Mouse (Mus musculus): ENCODE data around the gene Ppil3.
A peak's percentile ranks its signal among the peaks of the same experiment; 100 is the strongest.

Gene Ppil3

DNA sequence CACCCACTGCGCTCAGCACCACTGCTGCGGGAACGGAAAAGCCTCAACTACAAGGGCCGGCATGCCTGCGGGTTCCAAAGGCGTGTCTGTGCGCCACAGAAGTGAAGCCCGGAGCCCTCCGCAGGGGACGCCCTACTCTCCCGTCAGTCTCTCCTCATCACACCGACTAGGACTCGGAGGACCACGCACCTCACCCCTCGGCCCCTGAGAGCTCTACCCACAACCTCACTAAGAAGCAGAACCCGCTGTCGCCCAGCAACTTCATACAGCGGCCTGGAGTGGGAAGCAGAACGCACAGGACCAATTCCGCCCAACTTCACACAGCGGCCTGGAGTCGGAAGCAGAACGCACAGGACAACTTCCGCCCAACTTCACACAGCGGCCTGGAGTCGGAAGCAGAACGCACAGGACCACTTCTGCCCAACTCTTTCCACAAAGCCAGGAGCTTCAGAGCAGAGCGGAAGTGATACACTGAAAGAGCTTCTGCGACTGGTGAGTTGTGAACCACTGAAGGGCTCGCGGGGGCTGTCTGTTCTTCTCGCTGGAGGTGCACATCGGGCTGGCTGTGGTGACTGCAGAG lies at the start of gene Ppil3, which contains the start of gene Nif3l1:
TSS of gene Ppil3 (minus strand) at position 344 of the 580 bp plus-strand sequence.
TSS of gene Nif3l1 (plus strand) at position 9 of the 580 bp plus-strand sequence.
- peak; percentile 84 to 85 for DNase-seq (ENCODE audit: low spot score in 2 of 2)

DNA sequence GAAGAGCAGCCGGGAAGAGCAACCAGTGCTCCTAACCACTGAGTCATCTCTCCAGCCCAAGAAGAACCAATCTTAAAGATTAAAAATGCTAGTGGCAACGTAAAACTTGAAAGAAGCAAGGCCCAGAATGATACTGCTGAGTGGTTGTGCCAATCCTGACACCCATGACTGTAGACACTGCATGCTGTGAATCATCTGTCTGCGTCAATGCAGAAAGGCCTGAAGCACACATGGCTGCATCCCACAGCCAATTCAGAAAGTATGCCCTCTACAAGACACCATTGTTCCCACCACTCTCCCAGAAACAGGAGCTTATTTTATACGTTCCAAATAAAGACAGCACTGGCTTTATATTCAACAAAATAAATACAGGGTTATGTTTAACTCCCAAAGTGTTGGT lies 37.4 kb upstream of the Ppil3 start:
- DNase-seq (ENCODE audit: low spot score in 2 of 2), result no peak

- no peak for DNase-seq (ENCODE audit: low spot score in 2 of 2)
Measured at GRCm38 (mm10) chr1:58475662-58476061, 30.4 kb upstream of the Ppil3 start.

DNA sequence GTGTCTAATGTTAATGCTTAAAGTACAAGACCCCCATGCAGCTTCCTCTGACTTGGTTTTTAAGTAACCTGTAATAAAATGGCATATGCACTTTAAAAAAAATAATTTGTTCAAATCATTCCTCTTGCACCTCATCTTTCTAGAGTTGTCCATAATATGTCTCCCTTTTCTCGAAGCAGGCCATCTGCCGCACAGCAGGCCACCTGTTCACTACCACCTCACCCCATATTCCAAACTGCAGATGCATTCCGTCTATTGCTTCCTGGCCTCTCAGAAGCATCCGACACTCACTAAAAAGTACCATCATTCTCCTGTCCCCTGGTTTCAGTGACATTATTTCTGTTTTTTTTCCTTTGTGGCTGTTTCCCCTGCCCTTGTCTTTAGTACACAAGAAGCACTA lies 20.3 kb upstream of the Ppil3 start:
- no peak for DNase-seq (ENCODE audit: low spot score in 2 of 2)

GRCm38 (mm10) chr1:58465042-58465441 lies 19.8 kb upstream of the Ppil3 start:
- DNase-seq (ENCODE audit: low spot score in 2 of 2), result no peak

DNA sequence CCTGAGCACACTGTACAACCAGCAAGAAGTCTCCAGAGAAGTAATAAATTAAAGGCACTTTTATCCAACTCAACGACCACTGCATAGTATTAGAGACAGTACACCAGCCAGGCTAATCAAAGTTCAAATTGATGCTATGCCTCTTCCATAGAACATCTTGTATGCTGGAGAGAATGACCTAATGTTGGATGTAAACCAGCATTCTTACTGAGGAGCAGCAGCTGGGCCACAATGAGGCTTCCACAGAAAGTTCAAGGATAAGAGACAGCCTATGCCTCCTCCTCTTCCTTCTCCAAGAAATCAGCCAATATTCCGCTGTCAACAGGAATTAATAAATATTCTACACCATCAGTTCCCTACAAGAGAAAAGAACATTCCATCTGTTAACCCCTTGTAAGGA lies 18.6 kb upstream of the Ppil3 start:
- no peak for DNase-seq (ENCODE audit: low spot score in 2 of 2)

- no peak for DNase-seq (ENCODE audit: low spot score in 2 of 2)
Measured at GRCm38 (mm10) chr1:58460566-58460965, 15.3 kb upstream of the Ppil3 start.

DNA sequence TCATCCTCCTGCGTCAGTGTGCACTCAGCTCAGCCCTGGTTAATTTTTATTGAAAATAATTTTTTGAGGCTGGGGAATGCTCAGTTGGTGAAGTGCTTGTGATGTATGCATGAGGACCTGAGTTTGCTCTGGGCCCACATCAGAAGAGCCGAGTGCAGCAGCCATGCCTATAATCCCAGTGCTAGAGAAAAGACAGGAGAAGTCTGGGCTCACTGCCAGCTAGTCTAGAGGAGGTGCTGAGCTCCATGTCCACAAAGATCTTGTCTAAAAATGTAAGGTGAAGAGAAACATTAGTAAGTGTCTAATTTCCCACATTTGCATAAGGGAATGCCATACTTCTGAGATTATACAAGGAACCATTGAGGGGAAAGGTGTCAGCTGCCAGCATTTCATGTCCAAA lies 13.6 kb upstream of the Ppil3 start:
- DNase-seq (ENCODE audit: low spot score in 2 of 2), result no peak

GRCm38 (mm10) chr1:58458175-58458574 lies 12.9 kb upstream of the Ppil3 start:
- no peak for DNase-seq (ENCODE audit: low spot score in 2 of 2)

GRCm38 (mm10) chr1:58454316-58454715 lies 9.0 kb upstream of the Ppil3 start:
- no peak for DNase-seq (ENCODE audit: low spot score in 2 of 2)

- no peak for DNase-seq (ENCODE audit: low spot score in 2 of 2)
Measured at GRCm38 (mm10) chr1:58448396-58448795, 3.1 kb upstream of the Ppil3 start.

GRCm38 (mm10) chr1:58447766-58448165 lies 2.5 kb upstream of the Ppil3 start:
- no peak for DNase-seq (ENCODE audit: low spot score in 2 of 2)

- no peak for DNase-seq (ENCODE audit: low spot score in 2 of 2)
Measured at GRCm38 (mm10) chr1:58445861-58446260, 575 bp upstream of the Ppil3 start.

GRCm38 (mm10) chr1:58444691-58445090 lies 595 bp downstream of the Ppil3 start:
- DNase-seq (ENCODE audit: low spot score in 2 of 2), result no peak

GRCm38 (mm10) chr1:58424551-58424950 lies 20.7 kb downstream of the Ppil3 start:
- no peak for DNase-seq (ENCODE audit: low spot score in 2 of 2)

- DNase-seq (ENCODE audit: low spot score in 2 of 2), result peak; percentile 96 to 98
Measured at GRCm38 (mm10) chr1:58423371-58424248, 21.7 kb downstream of the Ppil3 start, which contains the start of gene Clk1. Clk1 (minus strand) TSS chr1:58424066.

DNA sequence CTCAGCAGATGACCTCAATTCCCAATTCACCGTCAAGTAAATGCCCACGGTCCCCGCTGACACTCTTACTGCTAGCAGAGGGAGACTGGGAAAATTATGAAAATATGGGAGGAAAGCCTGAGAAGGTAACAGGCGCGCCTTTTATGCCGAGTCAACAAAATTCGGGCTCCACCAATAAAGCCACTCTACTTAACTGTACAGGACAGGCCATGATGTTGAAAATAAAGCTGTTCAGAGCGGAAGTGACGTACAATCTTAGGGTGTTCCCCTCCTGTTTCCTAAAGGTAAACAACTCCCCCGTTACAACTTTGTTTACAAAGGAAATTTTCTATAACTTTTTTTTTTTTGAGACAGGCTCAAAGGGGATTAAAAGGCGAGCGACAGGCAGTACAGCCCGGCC lies 22.4 kb downstream of the Ppil3 start:
- DNase-seq (ENCODE audit: low spot score in 2 of 2), result no peak

GRCm38 (mm10) chr1:58420961-58421360 lies 24.3 kb downstream of the Ppil3 start:
- no peak for DNase-seq (ENCODE audit: low spot score in 2 of 2)

DNA sequence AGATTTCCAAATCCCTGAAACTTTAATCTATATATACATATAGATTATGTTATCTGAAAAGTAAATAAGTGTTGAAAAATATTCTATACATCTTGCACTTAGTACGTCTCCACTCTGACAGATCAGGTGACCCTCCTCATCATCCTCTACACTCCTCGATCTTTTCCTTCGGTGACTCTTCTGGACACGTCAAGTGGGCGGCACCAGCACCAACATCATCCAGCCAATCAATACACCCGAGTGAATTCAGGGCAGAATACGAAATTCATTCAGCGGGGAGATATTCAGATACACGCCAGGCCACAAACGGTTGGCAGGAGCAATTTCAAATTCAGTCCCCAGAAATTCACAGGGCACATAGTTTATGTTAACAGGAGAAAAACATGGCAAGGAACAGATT lies 25.3 kb downstream of the Ppil3 start:
- DNase-seq (ENCODE audit: low spot score in 2 of 2), result no peak

DNA sequence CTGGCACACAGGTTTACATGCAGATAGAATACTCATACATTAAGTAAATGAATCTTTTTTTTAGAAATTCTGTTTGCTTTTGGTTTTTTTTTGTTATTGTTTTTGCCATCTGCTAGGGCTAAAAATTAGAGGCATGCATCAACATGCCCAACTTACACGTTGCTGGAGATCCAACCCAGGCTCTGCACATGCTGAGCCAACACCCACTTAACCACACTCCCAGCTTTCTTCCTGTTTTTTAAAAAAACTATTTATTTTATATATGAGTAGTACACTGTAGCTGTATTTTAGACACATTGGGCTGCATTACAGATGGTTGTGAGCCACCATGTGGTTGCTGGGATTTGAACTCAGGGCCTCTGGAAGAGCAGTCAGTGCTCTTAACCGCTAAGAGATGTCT lies 29.2 kb downstream of the Ppil3 start:
- DNase-seq (ENCODE audit: low spot score in 2 of 2), result no peak

DNA sequence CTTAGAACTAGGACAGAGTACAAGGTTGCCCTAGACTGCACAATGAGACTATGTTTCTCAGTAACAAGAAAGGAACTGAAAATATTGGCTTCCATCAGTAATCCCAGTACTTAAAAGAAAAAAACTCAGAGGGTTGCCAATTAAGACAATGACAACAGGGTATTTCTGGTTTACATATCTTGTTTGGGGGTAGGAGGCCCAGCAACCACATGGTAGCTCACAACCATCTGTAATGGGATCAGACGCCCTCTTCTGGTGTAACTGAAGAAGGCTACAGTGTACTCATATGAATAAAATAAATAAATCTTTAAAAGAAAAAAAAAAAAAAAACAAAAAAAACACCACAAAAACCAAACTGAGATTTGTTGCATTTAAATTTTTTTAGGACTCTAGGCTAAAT lies 29.8 kb downstream of the Ppil3 start:
- no peak for DNase-seq (ENCODE audit: low spot score in 2 of 2)

DNA sequence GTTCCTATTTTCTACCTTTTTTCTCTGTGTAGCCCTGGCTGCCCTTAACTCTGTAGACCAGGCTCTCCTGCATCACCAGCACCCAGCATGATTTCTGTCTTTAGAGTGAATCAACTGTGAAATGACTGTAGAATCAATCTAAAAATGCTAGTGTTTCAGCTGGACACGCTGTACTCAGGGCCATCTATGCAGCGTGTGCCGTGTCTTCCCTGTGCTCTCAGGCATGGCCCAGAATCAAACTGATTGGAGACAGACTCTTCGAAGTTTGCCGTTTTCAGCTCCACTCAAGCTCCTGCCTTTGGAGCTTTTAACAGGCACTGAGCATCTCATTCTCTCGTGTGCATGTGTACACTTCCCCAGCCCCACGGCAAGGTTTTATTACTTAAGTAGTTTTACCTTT lies 34.5 kb downstream of the Ppil3 start:
- DNase-seq (ENCODE audit: low spot score in 2 of 2), result no peak

GRCm38 (mm10) chr1:58410198-58410588 lies 35.1 kb downstream of the Ppil3 start:
- DNase-seq (ENCODE audit: low spot score in 2 of 2), result no peak
